Mouse (Mus musculus) stomach, postnatal 0 days (tissue): ENCODE measurements around the gene Cntnap2.

Experiments
- CTCF ChIP-seq: IDR thresholded peaks from 2 replicates; pipeline ENCODE4 v1.5.1; 2016; ENCODE audit warnings: antibody characterized with exemption, low read depth, mild to moderate bottlenecking, moderate library complexity
- EP300 ChIP-seq: optimal IDR thresholded peaks from 2 replicates; pipeline ENCODE3; 2016; ENCODE audit warnings: antibody characterized with exemption

DNA sequence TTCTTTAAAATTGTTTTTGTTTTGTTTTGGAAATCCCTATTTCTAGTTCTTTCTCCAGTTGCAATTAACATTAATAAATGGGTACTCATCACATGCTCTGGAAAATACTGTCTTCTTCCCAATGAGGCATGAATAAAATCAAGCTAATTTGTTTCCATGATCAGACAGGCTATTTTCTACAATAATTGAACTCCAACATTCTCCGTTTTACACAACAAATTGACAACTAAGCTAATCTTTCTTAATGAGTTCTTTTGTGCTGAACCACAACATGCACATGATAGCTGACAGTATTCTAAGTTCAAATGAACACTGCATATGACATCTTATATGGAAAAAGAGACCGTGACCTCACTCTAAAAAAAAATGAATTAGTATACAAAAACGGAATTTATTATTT is 173.4 kb downstream of the Cntnap2 start:
- TF ChIP-seq CTCF (no peak), EP300 (no peak)
